Mouse (Mus musculus): ENCODE measurements around the gene Nectin4. TPM values are rescaled to one million over a fixed set of nuclear protein-coding genes. Genes with fewer than 3 reads are reported as not detected.
A peak's percentile ranks its signal among the peaks of the same experiment; 100 is the strongest.

Gene Nectin4
- polyA plus RNA-seq, 1 experiment = 0.33 TPM

DNA sequence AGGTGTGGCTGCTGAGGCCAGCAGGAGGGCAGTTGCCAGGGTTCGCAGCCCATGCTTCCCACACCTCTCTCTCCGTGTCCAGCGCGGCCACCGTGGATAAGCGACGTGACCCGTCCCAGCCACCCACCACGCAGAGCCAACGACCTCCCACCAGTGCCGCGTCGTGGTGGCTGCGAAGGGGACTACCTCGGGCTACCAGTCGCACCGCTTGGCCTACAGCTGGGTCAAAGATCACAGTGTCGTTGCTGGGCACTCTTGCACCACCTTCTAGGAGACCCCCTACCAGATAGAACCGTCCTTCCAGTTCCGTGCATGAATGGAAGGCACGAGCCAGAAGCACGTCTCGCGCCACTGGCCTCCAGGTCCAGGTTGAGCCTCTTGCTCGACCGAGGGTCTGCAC is 9.6 kb upstream of the Nectin4 start:
- Histone ChIP-seq H3K4me1 (ENCODE audit: control insufficient read depth, insufficient read depth, insufficient read length, low read length) (peaks cover 10% of the 10 kb centered on the region), H3K27ac (ENCODE audit: insufficient read depth, low read depth, low read length) (no peak overlapping the region), H3K36me3 (ENCODE audit: control insufficient read depth, insufficient read depth, low read length) (peaks cover 13% of the 10 kb centered on the region), H3K4me3 (ENCODE audit: low read depth, low read length) (peak overlapping the region; percentile 56), H3K27me3 (ENCODE audit: control insufficient read depth, insufficient read depth, low read length) (no peaks in the 10 kb centered on the region)
- 39% methylated on average over 26 of the region's 26 CpGs for WGBS
- TF ChIP-seq POLR2A (IDR thresholded peaks at IDR 0.05; ENCODE audit: low read depth, low read length) (no peak), CTCF (IDR thresholded peaks at IDR 0.05; ENCODE audit: extremely low read depth, insufficient read length, insufficient replicate concordance, low read depth, low read length) (no peak)

DNA sequence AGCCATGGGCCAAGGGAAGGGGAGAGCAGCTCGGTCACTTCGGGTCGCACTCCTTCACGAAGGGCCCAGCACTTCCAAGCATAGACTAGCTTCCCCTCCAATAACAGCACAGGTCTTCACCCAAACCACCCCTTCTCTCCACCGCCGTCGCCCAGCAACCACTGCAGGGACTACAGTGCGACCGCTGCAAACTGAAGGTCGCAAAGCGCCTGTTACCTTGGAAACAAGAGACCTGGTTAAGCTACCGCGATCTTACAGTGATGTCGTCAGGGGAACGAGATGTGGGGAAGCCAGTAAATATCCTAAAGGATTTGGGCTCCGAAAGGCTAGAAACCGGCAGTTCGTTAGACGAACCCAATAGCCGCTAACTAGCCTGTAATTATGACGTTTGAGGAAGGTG is 9.2 kb upstream of the Nectin4 start, which contains the start of gene Klhdc9:
TSS of gene Klhdc9 (minus strand) at position 143 of the 400 bp plus-strand sequence.
- H3K27ac ChIP-seq (ENCODE audit: insufficient read depth, low read depth, low read length) = no peak within 1 kb of the TSS
- H3K36me3 ChIP-seq (ENCODE audit: control insufficient read depth, insufficient read depth, low read length) = peaks cover 13% of the 10 kb centered on the region
- peak within 1 kb of the TSS; percentile 56 for H3K4me3 ChIP-seq (ENCODE audit: low read depth, low read length)
- TF ChIP-seq POLR2A (IDR thresholded peaks at IDR 0.05; ENCODE audit: low read depth, low read length) = no peak
- TF ChIP-seq CTCF (IDR thresholded peaks at IDR 0.05; ENCODE audit: extremely low read depth, insufficient read length, insufficient replicate concordance, low read depth, low read length) = no peak
- H3K27me3 ChIP-seq (ENCODE audit: control insufficient read depth, insufficient read depth, low read length) = no peaks in the 10 kb centered on the region
- peaks cover 10% of the 10 kb centered on the region for H3K4me1 ChIP-seq (ENCODE audit: control insufficient read depth, insufficient read depth, insufficient read length, low read length)
- 9% methylated on average over 21 of the region's 21 CpGs for WGBS

DNA sequence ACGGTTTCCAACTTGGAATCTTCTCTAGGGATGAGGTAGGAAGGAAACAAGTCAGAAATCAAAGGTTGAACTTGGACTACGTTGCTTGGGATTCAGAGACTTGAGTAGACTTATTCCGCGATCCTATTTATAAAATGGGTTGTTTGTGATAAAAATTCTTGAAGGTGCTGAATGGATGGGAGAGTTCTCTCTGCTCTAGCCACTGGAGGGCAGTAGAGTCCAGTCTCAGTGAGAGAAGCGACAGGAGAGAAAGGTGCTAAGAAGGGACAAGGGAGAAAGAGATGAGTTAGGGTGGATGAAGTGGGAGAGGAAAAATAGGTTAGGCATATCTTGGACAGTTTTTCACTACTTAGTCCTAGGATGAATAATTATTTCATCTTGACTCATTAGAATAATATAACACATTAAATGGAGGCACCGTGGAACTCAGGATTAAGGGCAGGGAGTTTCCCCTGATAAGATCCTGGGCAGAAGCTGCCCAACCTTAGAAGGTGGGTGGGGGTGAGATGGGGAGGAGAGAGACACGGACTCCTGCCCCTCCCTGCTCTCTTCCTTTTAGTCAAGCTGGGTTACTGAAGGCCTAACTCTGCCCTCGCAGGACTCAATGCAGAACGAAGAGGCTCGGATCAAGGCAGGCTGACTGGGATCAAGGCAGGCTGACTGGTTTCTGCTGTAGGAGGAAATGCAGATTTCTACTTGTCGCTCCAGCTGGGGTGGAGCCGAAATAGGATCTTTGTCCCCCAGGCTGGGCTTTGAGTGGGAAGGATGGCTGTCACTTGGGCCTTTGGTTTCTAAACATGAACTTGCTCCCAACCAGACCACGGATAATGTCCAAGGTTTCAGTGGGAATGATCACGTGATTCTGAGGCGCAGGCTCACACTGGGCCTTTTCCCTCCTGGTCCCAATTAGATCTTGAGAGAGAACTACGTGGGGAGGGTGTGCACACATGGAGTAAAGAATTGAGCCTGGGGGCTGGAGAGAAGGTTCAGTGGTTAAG is 8.5 kb upstream of the Nectin4 start:
- 0 out of 2 replicates have a peak, but pooled peaks have one; percentile 24 for TF ChIP-seq CTCF (IDR thresholded peaks at IDR 0.05; ENCODE audit: extremely low read depth, insufficient read length, insufficient replicate concordance, low read depth, low read length)
- no peak for TF ChIP-seq POLR2A (IDR thresholded peaks at IDR 0.05; ENCODE audit: low read depth, low read length)
- Histone ChIP-seq H3K4me3 (ENCODE audit: low read depth, low read length) (peak overlapping the region; percentile 56; the same call in 1 of the 2 replicates), H3K36me3 (ENCODE audit: control insufficient read depth, insufficient read depth, low read length) (peaks cover 13% of the 10 kb centered on the region), H3K27me3 (ENCODE audit: control insufficient read depth, insufficient read depth, low read length) (no peaks in the 10 kb centered on the region), H3K4me1 (ENCODE audit: control insufficient read depth, insufficient read depth, insufficient read length, low read length) (peaks cover 10% of the 10 kb centered on the region), H3K27ac (ENCODE audit: insufficient read depth, low read depth, low read length) (no peak overlapping the region)
- WGBS = 25% methylated on average over 16 of the region's 16 CpGs

DNA sequence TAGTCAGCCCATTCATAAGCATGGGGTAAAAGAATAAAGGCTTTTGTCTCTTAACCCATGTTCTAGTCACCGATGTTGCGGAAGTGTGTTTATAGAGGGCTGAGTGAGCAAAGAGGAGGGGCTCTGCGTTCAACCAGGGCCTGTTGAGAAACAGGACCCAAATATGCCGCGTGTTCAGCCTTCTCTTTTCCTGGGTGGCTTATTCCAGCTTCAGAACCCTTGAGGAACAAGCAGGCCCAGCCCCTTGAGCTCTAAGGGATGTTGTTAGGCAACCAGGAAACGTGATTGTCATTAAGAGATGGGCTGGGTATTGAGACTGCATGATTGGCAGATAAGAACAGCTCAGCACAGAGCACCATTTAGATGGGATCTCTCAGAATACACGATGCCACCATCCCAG is 4.0 kb upstream of the Nectin4 start:
- Histone ChIP-seq H3K4me1 (ENCODE audit: control insufficient read depth, insufficient read depth, insufficient read length, low read length) (peaks cover 9% of the 10 kb centered on the region), H3K4me3 (ENCODE audit: low read depth, low read length) (no peak overlapping the region), H3K36me3 (ENCODE audit: control insufficient read depth, insufficient read depth, low read length) (no peaks in the 10 kb centered on the region), H3K27me3 (ENCODE audit: control insufficient read depth, insufficient read depth, low read length) (no peaks in the 10 kb centered on the region), H3K27ac (ENCODE audit: insufficient read depth, low read depth, low read length) (no peak overlapping the region)
- no peak for TF ChIP-seq CTCF (IDR thresholded peaks at IDR 0.05; ENCODE audit: extremely low read depth, insufficient read length, insufficient replicate concordance, low read depth, low read length)
- TF ChIP-seq POLR2A (IDR thresholded peaks at IDR 0.05; ENCODE audit: low read depth, low read length) = no peak
- 49% methylated on average over 7 of the region's 7 CpGs for WGBS

DNA sequence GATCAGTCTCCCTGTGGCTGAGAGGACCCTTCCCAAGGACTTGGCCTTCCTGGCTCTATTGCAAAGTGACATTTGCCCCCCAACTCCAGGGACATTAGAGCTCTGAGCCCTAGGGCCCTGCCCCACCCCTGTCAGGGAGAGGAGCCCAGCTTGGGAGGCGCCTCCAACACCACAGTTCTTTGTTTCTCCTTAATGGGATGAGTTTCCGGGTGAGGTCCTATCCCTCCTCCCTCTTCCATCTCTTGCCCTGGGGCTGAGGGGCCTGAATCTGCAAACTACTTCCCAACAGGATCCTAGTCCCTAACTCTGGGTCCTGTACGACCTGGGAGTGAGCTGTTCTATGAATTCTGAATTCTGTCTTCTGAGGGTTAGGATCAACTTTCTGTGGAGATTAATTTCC is 3.0 kb downstream of the Nectin4 start:
- Histone ChIP-seq H3K36me3 (ENCODE audit: control insufficient read depth, insufficient read depth, low read length) (no peaks in the 10 kb centered on the region), H3K4me3 (ENCODE audit: low read depth, low read length) (no peak overlapping the region), H3K27me3 (ENCODE audit: control insufficient read depth, insufficient read depth, low read length) (no peaks in the 10 kb centered on the region), H3K27ac (ENCODE audit: insufficient read depth, low read depth, low read length) (no peak overlapping the region), H3K4me1 (ENCODE audit: control insufficient read depth, insufficient read depth, insufficient read length, low read length) (peaks cover 8% of the 10 kb centered on the region)
- 79% methylated on average over 3 of the region's 3 CpGs for WGBS
- no peak for TF ChIP-seq POLR2A (IDR thresholded peaks at IDR 0.05; ENCODE audit: low read depth, low read length)
- TF ChIP-seq CTCF (IDR thresholded peaks at IDR 0.05; ENCODE audit: extremely low read depth, insufficient read length, insufficient replicate concordance, low read depth, low read length) = no peak

DNA sequence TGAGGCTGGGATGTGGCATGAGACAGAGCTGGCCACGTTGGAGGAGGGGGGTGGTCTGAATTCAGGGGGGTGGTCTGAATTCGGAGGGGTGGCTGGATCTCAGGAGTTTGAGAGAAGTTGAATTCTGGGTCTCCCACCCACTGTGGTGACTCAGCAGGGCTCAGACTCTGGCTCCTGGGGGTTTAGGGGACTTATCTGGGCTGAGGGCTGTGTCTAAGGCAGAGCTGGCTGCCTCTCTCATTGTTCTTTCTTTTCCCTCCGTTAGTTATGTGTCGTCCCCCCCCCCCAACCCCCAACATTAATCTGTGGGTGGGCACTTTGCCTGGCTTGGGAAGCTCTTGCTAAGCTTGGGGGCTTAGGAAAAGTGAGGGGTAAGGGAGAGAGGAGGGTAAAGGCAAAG is 4.0 kb downstream of the Nectin4 start:
- Histone ChIP-seq H3K4me3 (ENCODE audit: low read depth, low read length) (no peak overlapping the region), H3K4me1 (ENCODE audit: control insufficient read depth, insufficient read depth, insufficient read length, low read length) (peaks cover 8% of the 10 kb centered on the region), H3K36me3 (ENCODE audit: control insufficient read depth, insufficient read depth, low read length) (no peaks in the 10 kb centered on the region), H3K27me3 (ENCODE audit: control insufficient read depth, insufficient read depth, low read length) (no peaks in the 10 kb centered on the region), H3K27ac (ENCODE audit: insufficient read depth, low read depth, low read length) (no peak overlapping the region)
- TF ChIP-seq CTCF (IDR thresholded peaks at IDR 0.05; ENCODE audit: extremely low read depth, insufficient read length, insufficient replicate concordance, low read depth, low read length) (no peak), POLR2A (IDR thresholded peaks at IDR 0.05; ENCODE audit: low read depth, low read length) (no peak)
- WGBS = 32% methylated on average over 4 of the region's 4 CpGs

DNA sequence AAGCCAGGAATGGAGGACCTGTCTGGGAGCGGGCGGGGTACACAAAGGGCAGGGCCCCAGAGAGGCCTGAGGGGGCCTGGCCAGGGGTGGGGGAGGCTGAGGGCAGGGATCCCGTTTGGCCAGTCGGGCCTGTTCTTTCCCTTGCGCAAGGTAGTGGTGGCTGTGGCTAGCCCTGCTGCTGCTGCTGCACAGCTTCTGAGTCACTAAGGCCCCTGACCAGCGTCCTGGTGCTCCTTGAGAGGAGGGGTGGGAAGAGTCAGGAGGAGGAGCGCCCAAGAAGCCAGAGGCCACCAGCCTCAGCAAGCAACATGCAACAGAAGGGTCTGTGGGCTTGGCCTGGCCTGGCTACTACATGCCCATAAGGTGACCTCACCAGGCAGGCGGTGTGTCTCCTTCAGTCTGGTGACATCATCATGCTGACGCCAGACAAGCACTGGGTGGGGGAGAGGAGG is 5.8 kb downstream of the Nectin4 start:
- no peak overlapping the region for H3K4me3 ChIP-seq (ENCODE audit: low read depth, low read length)
- TF ChIP-seq POLR2A (IDR thresholded peaks at IDR 0.05; ENCODE audit: low read depth, low read length) = no peak
- TF ChIP-seq CTCF (IDR thresholded peaks at IDR 0.05; ENCODE audit: extremely low read depth, insufficient read length, insufficient replicate concordance, low read depth, low read length) = no peak
- no peaks in the 10 kb centered on the region for H3K36me3 ChIP-seq (ENCODE audit: control insufficient read depth, insufficient read depth, low read length)
- WGBS = 43% methylated on average over 9 of the region's 9 CpGs
- peaks cover 7% of the 10 kb centered on the region for H3K4me1 ChIP-seq (ENCODE audit: control insufficient read depth, insufficient read depth, insufficient read length, low read length)
- 0 out of 2 replicates have a peak, but pooled peaks cover 4% of the 10 kb centered on the region for H3K27me3 ChIP-seq (ENCODE audit: control insufficient read depth, insufficient read depth, low read length)
- no peak overlapping the region for H3K27ac ChIP-seq (ENCODE audit: insufficient read depth, low read depth, low read length)
